Mouse (Mus musculus) 416B (cell line): ENCODE measurements around the gene Slc38a4.

Experiments
- DNase-seq: peaks from one replicate; pipeline ENCODE4 v3.0.0; 2011; ENCODE audit warnings: low read depth

Gene Slc38a4

GRCm38 (mm10) chr15:96966326-96966725, 89.4 kb downstream of the Slc38a4 start:
- no peak for DNase-seq

GRCm38 (mm10) chr15:96963735-96964134, 92.0 kb downstream of the Slc38a4 start:
- DNase-seq, result no peak

GRCm38 (mm10) chr15:96963318-96963717, 92.4 kb downstream of the Slc38a4 start:
- DNase-seq, result no peak

- DNase-seq, result no peak
Measured at GRCm38 (mm10) chr15:96960343-96960742, 95.4 kb downstream of the Slc38a4 start.

- DNase-seq, result no peak
Measured at GRCm38 (mm10) chr15:96959247-96959646, 96.5 kb downstream of the Slc38a4 start.

- DNase-seq, result no peak
Measured at GRCm38 (mm10) chr15:96956699-96957098, 99.1 kb downstream of the Slc38a4 start.

- peak; percentile 52 for DNase-seq
Measured at GRCm38 (mm10) chr15:96954389-96954788, 101.4 kb downstream of the Slc38a4 start.

- no peak for DNase-seq
Measured at GRCm38 (mm10) chr15:96953938-96954238, 101.9 kb downstream of the Slc38a4 start.

- peak; percentile 47 for DNase-seq
Measured at GRCm38 (mm10) chr15:96953112-96953937, 102.4 kb downstream of the Slc38a4 start.

- DNase-seq, result no peak
Measured at GRCm38 (mm10) chr15:96952488-96952887, 103.3 kb downstream of the Slc38a4 start.

- peak; percentile 48 for DNase-seq
Measured at GRCm38 (mm10) chr15:96951783-96952182, 104.0 kb downstream of the Slc38a4 start.

GRCm38 (mm10) chr15:96948471-96948870, 107.3 kb downstream of the Slc38a4 start:
- peak; percentile 34 for DNase-seq
